Mouse (Mus musculus) embryonic fibroblast, embryonic 13.5 days (primary cell): Measurements from ENCODE around the gene Cmtm2a. TPM values are rescaled to one million over a fixed set of nuclear protein-coding genes. Genes with fewer than 3 reads are reported as not detected.
"Not testable (repeated sequence)": the region's sequence is repeated elsewhere in the genome, so short reads cannot be mapped to it uniquely, and the experiment has no call there.

Experiments used
- H3K27ac ChIP-seq: 2 replicates; pipeline ENCODE4 v1.5.1; 2012; ENCODE audit warnings: low read length, control low read depth, inconsistent platforms; ENCODE audit not compliant: insufficient read depth
- H3K4me1 ChIP-seq: 2 replicates; pipeline ENCODE4 v1.6.1; 2011; ENCODE audit warnings: low read length; ENCODE audit not compliant: control insufficient read depth, insufficient read depth
- H3K4me3 ChIP-seq: 2 replicates; pipeline ENCODE4 v1.5.1; 2011; ENCODE audit warnings: mild to moderate bottlenecking, control low read depth, low read length; ENCODE audit not compliant: insufficient read depth
- CTCF ChIP-seq: IDR thresholded peaks from 2 replicates; pipeline ENCODE4 v1.5.1; 2011; ENCODE audit warnings: mild to moderate bottlenecking, control low read depth, low read length, moderate library complexity, borderline replicate concordance; ENCODE audit not compliant: insufficient read depth
- POLR2A ChIP-seq: IDR thresholded peaks from 2 replicates; pipeline ENCODE4 v1.6.1; 2011; ENCODE audit warnings: low read depth, mild to moderate bottlenecking, control low read depth, low read length, moderate library complexity
- polyA plus RNA-seq: library from polyadenylated mRNA; stranded (reverse); fragments of >200 nt; gene quantifications from 2 replicates; pipeline ENCODE4 v1.2.4, GENCODE M21; 2011; ENCODE audit warnings: low read depth; ENCODE audit not compliant: missing spikeins, insufficient read length

Gene Cmtm2a
- polyA plus RNA-seq, 1 experiment, result not detected

DNA sequence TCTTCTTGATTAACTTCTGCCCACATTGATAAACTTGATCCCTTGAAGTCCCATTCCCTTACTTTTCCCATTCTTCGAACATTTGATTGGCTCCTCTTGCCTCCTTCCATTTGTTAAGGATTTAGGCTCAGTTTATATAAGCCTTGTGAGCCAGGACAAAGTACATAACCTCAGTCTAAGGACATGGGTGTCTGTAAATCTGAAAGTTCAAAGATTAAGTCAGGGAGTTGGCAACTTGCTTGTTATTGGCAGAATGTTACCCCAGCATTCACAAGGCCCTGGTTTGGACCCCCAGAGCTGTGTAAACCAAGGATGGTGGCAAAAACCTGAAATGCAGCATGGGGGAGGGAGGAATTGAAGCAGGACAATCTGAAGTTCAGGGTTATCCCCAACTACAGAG, 1.4 kb upstream of the Cmtm2a start:
- Histone ChIP-seq H3K4me3 (no peak overlapping the region), H3K27ac (no peak overlapping the region), H3K4me1 (no peaks in the 10 kb centered on the region)
- TF ChIP-seq POLR2A (no peak), CTCF (no peak)

DNA sequence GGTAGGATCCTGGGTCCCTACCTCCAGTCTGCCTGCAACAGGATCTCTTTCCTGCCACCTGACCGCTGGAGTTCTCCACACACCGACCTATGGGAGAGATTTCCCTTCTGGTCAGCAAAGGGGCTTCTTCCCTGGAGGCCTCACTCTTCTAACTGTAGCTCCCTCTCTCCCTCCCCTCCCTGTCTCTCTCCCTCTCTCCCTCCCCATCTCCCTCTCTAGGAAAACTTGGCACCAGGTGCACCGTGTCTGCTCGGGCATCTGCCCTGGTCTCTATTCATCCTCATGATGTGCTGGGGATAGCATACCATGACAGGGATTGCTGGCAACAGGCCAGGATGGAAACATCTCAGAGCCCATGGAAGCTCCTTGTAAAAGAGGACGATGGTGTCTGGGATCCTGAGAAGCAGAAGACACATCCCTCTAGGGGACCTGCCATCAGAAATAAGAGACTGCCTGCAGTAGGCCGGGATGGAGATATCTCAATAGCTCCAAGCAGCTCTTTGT, 24.0 kb downstream of the Cmtm2a start:
- Histone ChIP-seq H3K27ac (no peak overlapping the region), H3K4me3 (no peak overlapping the region), H3K4me1 (no peaks in the 10 kb centered on the region)
- no peak for TF ChIP-seq POLR2A
- TF ChIP-seq CTCF, result no peak

DNA sequence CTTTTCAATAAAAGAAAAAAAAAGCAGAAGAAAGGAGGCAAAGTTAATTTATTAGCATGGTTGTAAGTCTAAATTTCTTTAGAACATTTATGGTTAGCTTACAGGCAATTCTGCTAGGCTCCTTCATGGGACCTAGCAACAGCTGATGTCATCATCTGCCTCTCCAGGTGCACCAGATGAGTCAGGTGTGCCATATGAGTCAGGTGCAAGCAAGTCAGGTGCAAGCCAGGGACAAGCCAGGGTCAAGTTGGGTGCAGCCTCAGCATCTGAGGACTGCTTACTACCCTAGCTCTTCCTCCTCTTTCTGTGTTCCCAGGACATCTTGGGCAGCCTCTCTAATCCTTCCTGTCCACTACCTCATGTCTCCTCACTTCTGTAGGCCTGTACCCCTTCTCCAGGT, 24.6 kb downstream of the Cmtm2a start:
- Histone ChIP-seq H3K4me3 (no peak overlapping the region), H3K27ac (no peak overlapping the region), H3K4me1 (no peaks in the 10 kb centered on the region)
- TF ChIP-seq CTCF (no peak), POLR2A (no peak)

DNA sequence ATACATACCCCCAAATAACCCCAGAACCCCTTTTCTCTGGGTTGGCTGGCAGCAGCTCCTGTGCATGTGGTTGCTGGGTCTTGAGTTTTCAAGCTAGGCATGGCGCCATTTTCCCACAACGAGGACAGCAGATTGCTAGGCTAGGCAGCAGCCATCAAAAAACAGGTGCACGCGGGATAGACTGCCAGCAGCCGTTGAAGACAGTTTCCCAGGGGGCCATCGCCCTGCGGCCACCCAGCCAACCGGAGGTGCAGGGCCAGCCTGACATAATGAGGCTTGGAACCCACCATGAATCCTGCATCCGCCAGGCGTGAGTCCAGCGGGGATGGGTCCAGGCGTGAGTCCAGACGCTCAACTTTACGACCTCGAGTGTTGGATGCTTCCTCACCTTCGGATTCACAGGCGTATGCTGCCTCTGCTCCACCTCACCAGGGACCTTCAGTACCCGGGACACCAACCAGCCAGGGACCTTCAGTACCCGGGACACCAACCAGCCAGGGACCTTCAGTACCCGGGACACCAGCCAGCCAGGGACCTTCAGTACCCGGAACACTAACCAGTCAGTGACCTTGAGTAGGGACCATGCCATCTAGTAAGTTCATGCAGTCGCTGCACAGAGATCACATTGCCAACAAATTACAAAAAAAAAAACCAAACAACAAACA, 28.6 kb downstream of the Cmtm2a start:
- H3K4me1 ChIP-seq, H3K4me3 ChIP-seq, H3K27ac ChIP-seq: not testable (repeated sequence)

DNA sequence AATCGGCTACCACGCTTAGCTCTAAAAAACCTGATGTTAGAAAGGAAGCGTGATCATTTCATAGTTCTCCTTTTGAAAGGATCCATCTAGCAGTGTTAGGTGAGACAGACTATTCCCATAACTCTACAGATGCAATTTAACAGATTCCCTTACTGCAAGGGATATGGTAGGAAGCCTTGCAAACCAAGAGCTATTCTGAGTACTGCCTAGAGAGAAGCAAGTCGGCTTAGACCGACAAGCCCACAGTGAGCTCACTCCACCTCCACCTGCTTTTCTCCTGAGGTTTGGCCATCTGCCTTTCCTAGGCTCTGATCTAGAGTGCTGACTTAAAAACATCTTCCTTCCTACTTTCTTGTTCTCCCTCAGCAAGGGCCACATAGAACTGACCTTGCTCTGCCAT, 31.2 kb downstream of the Cmtm2a start:
- H3K4me3 ChIP-seq, H3K4me1 ChIP-seq, H3K27ac ChIP-seq: not testable (repeated sequence)

DNA sequence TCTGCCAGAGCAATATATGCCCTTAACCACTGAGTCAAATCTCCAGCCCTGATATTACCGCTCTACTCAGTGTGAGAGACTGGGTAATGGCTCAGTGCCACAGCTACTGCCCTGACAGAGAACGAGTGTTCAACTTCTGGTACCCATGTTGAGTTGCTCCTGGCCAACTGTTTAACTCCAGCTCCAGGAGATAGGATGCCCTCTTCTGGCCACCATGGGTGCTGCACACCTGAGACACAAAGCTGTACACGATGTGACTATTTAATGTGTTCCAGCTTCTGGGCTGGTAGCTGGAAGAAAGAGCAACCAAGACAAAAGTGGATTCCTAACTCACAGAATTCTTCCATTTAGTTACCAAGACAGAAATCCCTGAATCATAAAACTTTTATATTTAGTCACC, 40.0 kb downstream of the Cmtm2a start:
- TF ChIP-seq POLR2A, result no peak
- TF ChIP-seq CTCF, result no peak
- no peak overlapping the region for H3K27ac ChIP-seq
- H3K4me1 ChIP-seq, result no peaks in the 10 kb centered on the region
- no peak overlapping the region for H3K4me3 ChIP-seq

DNA sequence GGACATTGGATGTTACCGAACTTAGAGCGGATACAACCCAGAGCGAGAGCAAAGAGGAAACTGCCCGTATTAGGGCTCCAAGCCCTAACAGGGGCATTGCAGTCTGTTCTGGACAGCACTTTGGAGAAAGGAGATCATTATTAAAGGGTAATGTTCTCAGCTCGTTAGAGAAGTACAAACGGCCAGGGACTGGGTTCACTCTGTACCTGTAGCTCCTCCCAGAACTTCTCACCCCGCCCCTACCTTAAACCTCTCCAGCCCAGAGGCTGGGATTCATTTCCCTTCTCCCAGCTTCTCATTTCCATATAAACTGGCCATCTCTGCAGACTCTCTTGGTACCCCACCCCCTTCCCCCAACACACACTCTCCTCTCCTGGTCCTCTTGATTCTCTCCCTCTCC, 41.5 kb downstream of the Cmtm2a start:
- H3K4me3 ChIP-seq, result peak overlapping the region; percentile 77
- H3K4me1 ChIP-seq, result no peaks in the 10 kb centered on the region
- TF ChIP-seq CTCF, result no peak
- TF ChIP-seq POLR2A, result no peak
- no peak overlapping the region for H3K27ac ChIP-seq

DNA sequence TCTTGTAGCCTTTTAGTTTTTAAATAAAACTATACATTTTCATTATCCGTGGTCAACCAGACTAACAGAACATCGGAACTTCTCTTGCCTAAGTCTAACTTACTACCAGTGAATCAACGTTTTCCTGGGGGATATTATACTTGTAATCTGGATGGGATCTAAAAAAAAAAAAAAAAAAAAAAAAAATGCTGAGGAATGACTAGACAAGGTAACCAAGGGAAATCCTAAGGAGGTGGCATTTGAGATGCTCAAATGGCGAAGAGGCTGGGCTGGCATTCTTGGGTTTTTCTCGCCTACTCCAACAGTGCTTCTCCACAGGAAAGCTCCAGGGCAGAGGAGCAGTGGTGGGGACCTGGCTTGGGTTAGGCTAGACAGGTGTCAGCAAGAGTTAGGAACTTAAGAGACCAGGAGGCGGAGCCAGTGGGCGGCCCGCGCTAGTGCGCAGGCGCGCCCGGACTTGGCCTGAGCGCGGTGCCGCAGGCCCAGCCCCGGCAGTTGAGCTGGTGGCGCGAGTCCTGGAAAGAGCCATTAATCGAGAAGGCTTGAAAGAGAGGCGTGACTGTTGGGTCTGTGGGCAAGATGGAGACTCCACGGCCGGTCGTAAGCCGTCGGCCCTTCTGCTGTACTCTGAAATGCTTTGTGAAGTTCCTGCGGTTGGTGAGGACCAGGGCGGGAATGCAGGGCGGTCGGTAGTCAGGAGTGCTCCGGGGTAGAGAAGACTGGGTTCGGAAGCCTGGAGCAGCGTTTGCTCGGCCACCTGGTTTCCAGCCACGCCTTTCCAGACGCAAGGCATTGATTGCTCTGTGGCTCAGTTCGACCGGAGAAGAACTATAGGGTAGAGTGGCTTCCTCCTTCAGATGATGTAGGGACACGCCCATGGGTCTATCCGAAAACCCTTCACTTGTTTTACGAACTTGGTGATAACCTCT, 42.3 kb downstream of the Cmtm2a start, which contains the start of gene Cklf:
Gene Cklf, plus strand, starts transcription at position 423 of the 929 bp plus-strand sequence.
- H3K4me3 ChIP-seq, result peak within 1 kb of the TSS; percentile 77
- H3K4me1 ChIP-seq, result no peaks in the 10 kb centered on the region
- TF ChIP-seq POLR2A, result peak; percentile 93
- TF ChIP-seq CTCF, result no peak
- no peak within 1 kb of the TSS for H3K27ac ChIP-seq

DNA sequence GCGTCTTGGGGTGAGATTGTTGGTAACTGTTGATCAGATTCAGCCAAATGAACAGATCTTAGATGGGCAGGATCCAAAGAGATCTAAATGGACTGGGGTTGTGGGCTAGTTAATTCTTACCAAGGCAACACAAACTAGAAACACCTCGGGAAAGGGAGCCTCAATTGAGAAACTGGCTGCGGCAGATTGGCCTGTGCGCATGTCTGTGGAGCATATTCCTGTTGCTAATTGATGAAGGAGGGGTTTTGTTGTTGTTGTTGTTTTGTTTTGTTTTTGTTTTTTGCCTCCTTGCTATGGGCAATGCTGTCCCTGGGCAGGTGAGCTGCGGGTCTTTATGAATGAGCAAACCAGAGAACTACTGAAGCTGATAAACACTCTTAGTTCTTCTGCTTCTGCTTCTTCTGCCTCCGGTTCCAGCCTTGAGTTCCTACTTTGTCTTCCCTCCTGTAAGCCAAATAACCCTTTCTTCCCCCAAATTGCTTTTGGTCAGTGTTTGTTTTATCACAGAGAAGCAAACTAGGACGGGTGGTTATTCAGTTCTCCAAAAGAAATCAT, 43.5 kb downstream of the Cmtm2a start:
- no peak for TF ChIP-seq POLR2A
- no peak for TF ChIP-seq CTCF
- no peaks in the 10 kb centered on the region for H3K4me1 ChIP-seq
- no peak overlapping the region for H3K27ac ChIP-seq
- no peak overlapping the region for H3K4me3 ChIP-seq

DNA sequence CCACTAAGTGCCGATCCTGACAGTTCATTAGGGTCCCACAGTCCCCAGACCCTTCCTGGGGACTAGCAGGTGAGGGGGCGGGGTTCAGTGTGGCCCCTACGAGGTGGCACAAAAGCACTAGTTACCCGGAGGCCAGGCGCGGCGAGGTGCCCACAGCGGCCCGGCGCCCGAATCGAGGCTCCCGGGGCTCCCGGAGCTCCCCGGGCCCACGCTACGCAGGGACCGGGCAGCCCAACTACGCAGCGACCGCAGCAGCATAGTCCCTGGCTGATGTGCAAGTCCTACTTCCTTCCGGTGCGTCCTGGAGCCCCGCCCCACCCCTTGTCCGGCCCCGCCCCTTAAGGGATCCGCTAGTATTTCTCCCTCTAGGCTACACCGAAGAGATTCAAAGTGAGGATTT, 44.7 kb downstream of the Cmtm2a start, which contains the start of gene Tk2:
Gene Tk2, minus strand, starts transcription at position 283 of the 400 bp plus-strand sequence.
- H3K27ac ChIP-seq, result no peak within 1 kb of the TSS
- no peaks in the 10 kb centered on the region for H3K4me1 ChIP-seq
- no peak for TF ChIP-seq CTCF
- peak; percentile 86 for TF ChIP-seq POLR2A
- peak within 1 kb of the TSS; percentile 81 for H3K4me3 ChIP-seq
